Mouse (Mus musculus) adrenal gland, adult (tissue): ENCODE results near the gene Myo6.

Experiments
- DNase-seq, 2 experiments: peaks; one replicate each; pipeline ENCODE4 v3.0.0; 2022 to 2023; ENCODE audit warnings: low spot score in 1 of 2; ENCODE audit not compliant: inconsistent age in 2 of 2

Myo6 gene

DNA sequence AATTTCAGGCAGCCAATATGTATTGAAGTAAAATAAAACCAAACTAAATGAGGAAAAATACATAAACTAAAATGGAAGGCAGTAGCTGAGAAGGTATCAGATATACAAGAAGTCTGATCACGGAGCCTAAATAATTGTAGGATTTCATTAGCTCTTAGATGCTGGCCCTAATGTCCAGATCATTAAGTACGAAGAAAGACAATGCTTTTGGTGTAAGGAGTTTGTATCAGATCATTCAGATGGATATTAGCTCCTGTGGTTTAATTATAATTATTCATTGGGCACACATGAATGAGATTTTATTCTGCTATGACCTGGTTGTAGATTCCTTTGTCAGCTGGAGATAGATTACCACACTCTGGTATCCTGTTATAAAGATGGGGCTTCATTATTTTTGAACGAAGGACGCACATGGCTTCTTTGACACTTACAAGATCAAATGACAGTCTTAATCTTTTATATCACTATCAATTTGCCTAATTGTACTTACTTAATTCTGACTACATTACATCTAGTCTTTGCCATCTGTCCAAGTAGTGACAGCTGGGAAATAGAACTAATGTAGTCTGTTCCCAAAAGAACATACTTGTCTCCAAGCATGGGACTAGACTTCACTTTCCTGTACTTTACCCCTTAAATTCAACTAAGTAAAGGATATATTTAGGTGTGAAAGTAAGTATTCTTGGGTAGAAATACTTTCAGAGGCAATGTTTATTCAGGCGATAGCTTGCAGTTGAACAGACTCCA lies 61.9 kb downstream of the Myo6 start:
- DNase-seq = no peak

DNA sequence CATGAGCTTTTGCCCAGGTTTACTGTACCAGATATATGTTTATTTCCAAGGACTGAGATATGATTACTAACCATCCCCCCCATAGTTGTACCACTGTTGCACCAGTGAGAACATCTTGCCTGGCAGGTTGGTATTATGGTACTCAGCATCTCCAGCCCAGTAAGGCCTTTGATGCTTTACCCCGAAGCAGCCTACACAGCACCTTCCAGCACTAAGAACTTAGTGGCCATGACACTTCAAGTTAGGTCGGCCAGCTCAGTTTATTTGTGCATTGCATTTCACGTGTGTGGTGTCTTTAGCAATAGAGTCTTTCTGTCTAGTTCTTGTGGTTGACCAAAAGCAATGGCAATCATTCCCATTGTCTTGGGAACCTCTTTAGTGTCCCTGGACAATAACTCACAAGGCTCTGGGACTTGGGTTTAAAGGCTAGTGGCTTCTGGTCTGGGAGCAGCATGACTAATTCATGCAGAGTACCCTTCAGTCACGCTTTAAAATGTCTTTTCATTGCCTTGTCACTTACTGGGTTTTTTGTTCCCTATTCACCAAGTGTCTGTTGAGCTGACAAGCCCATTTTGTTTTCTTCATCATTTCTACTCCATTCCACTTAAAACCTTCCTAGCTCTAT lies 69.1 kb downstream of the Myo6 start:
- DNase-seq = no peak

GRCm38 (mm10) chr9:80237184-80237799 lies 72.5 kb downstream of the Myo6 start:
- DNase-seq = no peak

GRCm38 (mm10) chr9:80241719-80242118 lies 76.9 kb downstream of the Myo6 start:
- peak in 1 of 2 experiments; percentile 23 for DNase-seq

GRCm38 (mm10) chr9:80252146-80252545 lies 87.3 kb downstream of the Myo6 start:
- no peak for DNase-seq

- DNase-seq = no peak
Measured at GRCm38 (mm10) chr9:80253241-80253640, 88.4 kb downstream of the Myo6 start.

GRCm38 (mm10) chr9:80256561-80256960 lies 91.7 kb downstream of the Myo6 start:
- DNase-seq = no peak

GRCm38 (mm10) chr9:80258396-80258795 lies 93.6 kb downstream of the Myo6 start:
- peak; percentile 12 to 50 for DNase-seq

DNA sequence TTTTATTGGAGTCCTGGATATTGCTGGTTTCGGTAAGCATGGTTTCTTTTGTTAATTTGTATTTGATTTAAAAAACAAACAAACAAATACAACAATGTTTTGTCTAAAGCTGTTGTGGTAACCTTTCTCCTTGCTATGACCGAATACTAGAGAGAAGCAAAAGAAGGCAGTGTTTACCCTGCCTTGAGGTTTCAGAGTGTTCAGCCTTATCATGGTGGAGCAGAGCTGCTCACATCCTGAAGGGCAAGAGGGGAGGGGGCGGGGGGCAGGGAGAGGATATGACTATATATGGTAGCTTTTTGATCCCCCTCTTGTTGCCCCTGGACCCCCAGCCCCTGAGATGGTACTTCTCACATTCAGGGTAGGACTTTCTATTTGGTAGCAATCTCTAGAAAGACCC lies 96.1 kb downstream of the Myo6 start:
- DNase-seq = no peak

GRCm38 (mm10) chr9:80262367-80263026 lies 97.7 kb downstream of the Myo6 start:
- no peak for DNase-seq

DNA sequence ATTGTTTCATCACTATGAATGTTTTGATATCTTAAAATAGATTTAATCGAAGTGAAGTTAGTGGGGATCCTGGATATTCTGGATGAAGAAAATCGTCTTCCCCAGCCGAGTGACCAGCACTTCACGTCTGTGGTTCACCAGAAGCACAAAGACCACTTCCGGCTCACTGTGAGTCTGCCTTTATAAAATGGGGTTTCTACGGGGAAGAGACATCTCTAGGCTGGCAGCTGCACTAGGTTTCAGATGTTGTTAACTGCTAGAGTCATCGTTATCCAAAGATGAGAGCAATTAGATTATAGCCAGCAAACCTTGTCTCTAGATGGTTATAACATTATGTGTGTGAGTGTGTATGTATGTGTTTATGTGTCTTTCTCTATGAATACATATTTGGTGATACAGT lies 101.3 kb downstream of the Myo6 start:
- DNase-seq = no peak

GRCm38 (mm10) chr9:80266507-80266906 lies 101.7 kb downstream of the Myo6 start:
- no peak for DNase-seq

- DNase-seq = no peak
Measured at GRCm38 (mm10) chr9:80269596-80269995, 104.8 kb downstream of the Myo6 start.

GRCm38 (mm10) chr9:80272951-80273350 lies 108.1 kb downstream of the Myo6 start:
- DNase-seq = no peak

DNA sequence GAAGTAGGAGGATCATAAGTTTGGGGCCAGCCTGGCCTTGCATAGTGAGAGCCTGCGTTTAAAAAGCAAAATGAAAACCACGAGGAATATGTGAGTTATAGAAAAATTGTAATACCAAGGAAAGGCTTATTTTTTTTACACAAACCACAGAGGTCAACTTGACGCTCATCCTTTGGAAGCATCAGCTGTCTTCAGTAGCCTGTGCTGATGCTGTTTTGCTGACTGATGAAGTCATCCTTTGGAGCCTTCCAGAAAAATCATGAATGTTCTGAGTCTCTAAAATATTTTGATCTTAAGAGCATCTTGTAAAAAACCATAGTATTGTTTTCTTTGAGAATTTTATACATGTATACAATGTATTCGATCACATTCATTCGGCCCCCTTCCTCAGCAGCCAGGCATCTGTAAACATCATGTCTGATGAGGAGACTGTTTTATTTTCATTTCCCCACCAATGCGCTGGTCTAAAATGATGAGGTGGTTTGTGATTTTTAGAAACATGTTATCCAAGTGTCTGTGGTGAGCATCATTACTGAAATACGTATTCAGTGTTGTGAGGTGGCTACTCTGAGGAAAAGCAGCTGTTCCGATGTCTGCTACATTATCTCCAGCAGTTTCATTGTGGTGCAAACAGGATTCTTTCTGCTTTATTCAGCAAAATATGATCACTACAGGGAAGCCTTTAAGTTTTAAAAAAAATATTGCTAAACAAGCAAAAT lies 110.4 kb downstream of the Myo6 start:
- no peak for DNase-seq

- no peak for DNase-seq
Measured at GRCm38 (mm10) chr9:80275772-80276134, 110.9 kb downstream of the Myo6 start.

- DNase-seq = no peak
Measured at GRCm38 (mm10) chr9:80277157-80277556, 112.3 kb downstream of the Myo6 start.

GRCm38 (mm10) chr9:80277770-80278169 lies 112.9 kb downstream of the Myo6 start:
- DNase-seq = no peak

DNA sequence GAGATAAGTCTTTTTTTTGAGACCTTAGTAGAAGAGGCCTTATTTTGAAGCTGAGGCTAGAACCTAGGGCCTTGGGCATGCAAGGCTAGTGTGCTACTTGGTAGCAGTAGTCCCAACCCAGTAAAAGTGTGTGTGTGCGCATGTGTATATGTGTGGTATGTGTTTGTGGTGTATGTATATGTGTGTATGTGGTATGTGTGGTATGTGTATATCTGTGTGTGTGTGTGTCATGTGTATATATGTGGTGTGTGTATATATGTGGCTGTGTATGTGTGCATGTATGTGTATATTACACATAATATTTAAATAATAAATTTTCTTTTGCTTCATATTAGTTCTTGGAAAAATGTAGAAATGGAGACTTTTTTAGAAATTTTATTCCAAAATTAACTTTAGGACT lies 115.9 kb downstream of the Myo6 start:
- no peak for DNase-seq

DNA sequence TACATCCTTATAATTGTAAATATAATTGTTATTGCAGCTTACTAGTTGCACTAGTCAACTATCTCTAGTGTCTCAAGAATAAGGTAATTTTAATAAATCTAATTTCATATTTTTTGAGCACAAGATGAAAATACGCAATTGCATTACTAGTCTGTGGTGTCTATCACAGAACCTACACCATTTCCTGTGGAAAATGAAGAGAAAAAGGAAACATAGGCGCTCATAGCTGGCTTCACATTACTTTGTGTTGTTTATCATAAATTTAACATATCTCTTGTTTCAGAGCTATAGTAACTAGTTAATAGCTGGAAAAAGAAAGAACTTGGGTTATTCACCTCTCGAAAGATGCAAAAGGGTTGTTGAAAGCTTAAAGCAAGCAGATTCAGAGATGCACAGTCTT lies 117.6 kb downstream of the Myo6 start:
- no peak for DNase-seq

- no peak for DNase-seq
Measured at GRCm38 (mm10) chr9:80284539-80285174, 119.8 kb downstream of the Myo6 start.
